Mouse (Mus musculus) CH12.LX (cell line): ENCODE results near the gene Aunip.

Source experiments
- CHD2 ChIP-seq: IDR thresholded peaks from 2 replicates; pipeline ENCODE4 v1.6.1; 2011; ENCODE audit warnings: low read length, improper control_type of control experiment
- CTCF ChIP-seq, 2 experiments: IDR thresholded peaks in 1 of 2; conservative IDR thresholded peaks in 1 of 2; 2 replicates each; pipeline ENCODE4 v1.5.1; 2011 to 2012; ENCODE audit warnings: low read depth in 2 of 2, low read length in 2 of 2, improper control_type of control experiment in 1 of 2, inconsistent platforms in 1 of 2, mild to moderate bottlenecking in 1 of 2, moderate library complexity in 1 of 2
- E2F4 ChIP-seq: IDR thresholded peaks from 2 replicates; pipeline ENCODE4 v1.6.1; 2011; ENCODE audit warnings: low read depth, low read length, improper control_type of control experiment; ENCODE audit not compliant: insufficient replicate concordance
- EP300 ChIP-seq: IDR thresholded peaks from 2 replicates; pipeline ENCODE4 v1.6.1; 2011; ENCODE audit warnings: low read length, improper control_type of control experiment
- JUND ChIP-seq: conservative IDR thresholded peaks from 2 replicates; pipeline ENCODE4 v1.6.1; 2011; ENCODE audit warnings: low read depth, low read length, improper control_type of control experiment
- MAFK ChIP-seq: IDR thresholded peaks from 2 replicates; pipeline ENCODE4 v1.6.1; 2011; ENCODE audit warnings: low read length, improper control_type of control experiment; ENCODE audit not compliant: insufficient replicate concordance
- MYC ChIP-seq: IDR thresholded peaks from 2 replicates; pipeline ENCODE4 v1.6.1; 2011; ENCODE audit warnings: low read depth, mild to moderate bottlenecking, improper control_type of control experiment, low read length
- PAX5 ChIP-seq: IDR thresholded peaks from 2 replicates; pipeline ENCODE4 v1.6.1; 2012; ENCODE audit warnings: low read length, inconsistent platforms, mixed read lengths
- POLR2A ChIP-seq: IDR thresholded peaks from 2 replicates; pipeline ENCODE4 v1.6.1; 2011; ENCODE audit warnings: low read depth, mild to moderate bottlenecking, improper control_type of control experiment, low read length
- RAD21 ChIP-seq: IDR thresholded peaks from 2 replicates; pipeline ENCODE4 v1.6.1; 2011; ENCODE audit warnings: low read depth, mild to moderate bottlenecking, low read length, improper control_type of control experiment, moderate library complexity
- ZC3H11A ChIP-seq: IDR thresholded peaks from 2 replicates; pipeline ENCODE4 v1.6.1; 2012; ENCODE audit warnings: low read depth, mild to moderate bottlenecking, inconsistent platforms, low read length, improper control_type of control experiment

DNA sequence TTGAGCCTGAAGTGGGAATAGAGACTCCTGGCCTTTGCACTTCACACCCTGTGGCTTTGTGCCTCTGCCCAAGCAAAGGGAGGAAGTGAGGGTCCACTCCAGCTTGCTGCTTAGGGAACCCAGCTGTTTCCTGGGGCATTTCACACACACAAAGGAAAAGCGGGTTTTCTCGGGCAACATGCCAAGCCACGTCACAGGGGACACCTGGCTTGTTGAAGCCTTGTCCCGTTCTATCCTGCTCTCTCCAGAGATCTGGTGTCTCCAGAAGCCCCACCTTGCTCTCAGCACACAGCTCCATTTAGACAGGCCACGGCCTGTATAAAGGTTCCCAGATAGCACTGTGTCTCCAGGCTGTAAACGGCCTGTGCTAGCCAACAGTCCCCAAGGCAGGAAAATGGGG lies 19.1 kb upstream of the Aunip start:
- TF ChIP-seq POLR2A, result no peak
- no peak for TF ChIP-seq JUND
- no peak for TF ChIP-seq CTCF (conservative IDR thresholded peaks at IDR 0.05 in 1 of 2, IDR thresholded peaks at IDR 0.05 in 1 of 2; ENCODE audit: low read depth in 2 of 2, low read length in 2 of 2)
- no peak for TF ChIP-seq E2F4
- no peak for TF ChIP-seq EP300
- TF ChIP-seq MYC, result no peak
- TF ChIP-seq CHD2, result no peak
- TF ChIP-seq PAX5, result no peak
- TF ChIP-seq RAD21, result no peak
- no peak for TF ChIP-seq MAFK
- TF ChIP-seq ZC3H11A, result no peak
